Mouse (Mus musculus) Muller cell, postnatal 12 days (primary cell): ENCODE measurements around the gene Gm42906.

ENCODE experiments used
- DNase-seq: peaks from one replicate; pipeline ENCODE4 v3.0.0-alpha.2; 2015; ENCODE audit errors: inconsistent ontology term

The Gm42906 gene

DNA sequence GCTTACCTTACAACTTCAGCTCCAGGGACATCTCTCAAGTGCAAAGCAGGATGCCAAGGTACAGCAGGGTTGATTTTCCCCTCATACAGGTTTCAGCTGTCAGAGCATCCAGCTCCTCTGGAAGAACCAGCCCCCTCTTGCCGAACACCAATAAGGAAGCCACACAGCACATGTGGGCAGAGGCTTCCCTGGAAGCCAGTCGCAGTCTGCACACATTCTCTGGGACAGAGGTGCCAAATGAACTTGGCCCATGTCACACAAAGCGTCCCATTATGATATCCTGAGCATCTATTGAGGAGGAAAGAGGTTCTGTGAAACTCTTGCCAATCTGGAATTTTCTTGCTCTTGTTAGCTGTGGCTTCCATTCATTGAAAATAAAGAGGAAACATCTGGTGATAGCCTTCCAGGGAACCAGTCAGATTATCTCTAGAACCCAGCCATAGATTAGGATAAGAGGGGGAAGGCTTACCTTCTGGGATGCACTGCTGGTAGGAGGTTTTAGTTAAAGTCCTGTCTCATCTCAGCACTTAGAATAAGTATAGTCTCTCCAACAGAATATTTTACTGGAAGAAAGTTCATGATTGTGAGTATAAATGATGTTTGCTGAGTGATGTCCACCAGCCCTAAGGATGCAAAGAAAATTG lies at the start of gene Gm42906:
Gene Gm42906 (minus strand): TSS at position 51 of the 644 bp plus-strand sequence.
- DNase-seq: no peak

DNA sequence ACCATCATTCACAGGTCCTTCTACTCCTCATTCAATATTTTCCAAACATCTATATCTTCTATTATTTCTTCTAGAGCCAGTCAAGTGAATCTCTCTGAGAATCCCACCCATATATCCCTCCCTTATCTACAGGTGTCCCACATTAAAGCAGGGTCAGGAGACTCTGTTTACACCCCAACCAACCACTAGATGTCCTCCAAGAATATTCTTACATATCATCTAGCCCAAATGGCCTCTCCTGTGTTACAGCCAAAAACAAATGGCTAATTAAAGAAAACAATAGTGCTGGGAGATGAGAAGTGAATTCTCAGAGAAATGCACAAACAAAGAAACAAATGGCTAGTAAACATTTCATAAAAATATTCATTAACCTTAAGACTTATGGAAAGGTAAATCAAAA lies 17.7 kb upstream of the Gm42906 start:
- DNase-seq: no peak

DNA sequence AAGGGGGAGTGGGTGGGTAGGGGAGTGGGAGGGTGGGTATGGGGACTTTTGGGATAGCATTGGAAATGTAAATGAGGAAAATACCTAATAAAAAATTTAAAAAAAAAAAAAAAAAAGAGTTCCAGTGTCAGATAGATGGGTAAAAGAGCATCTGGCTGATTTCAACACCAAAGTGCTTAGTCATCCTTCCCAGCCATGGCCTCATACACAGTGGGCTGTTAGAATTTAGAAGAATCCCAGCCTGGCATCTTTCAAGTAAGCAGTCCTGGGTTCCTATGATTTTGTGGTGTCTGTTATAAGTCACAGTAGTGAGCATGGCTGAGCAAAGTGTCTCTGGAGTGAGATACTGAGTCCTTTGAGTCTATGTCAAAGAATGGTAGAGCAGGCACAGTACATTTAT lies 7.1 kb upstream of the Gm42906 start:
- no peak for DNase-seq

DNA sequence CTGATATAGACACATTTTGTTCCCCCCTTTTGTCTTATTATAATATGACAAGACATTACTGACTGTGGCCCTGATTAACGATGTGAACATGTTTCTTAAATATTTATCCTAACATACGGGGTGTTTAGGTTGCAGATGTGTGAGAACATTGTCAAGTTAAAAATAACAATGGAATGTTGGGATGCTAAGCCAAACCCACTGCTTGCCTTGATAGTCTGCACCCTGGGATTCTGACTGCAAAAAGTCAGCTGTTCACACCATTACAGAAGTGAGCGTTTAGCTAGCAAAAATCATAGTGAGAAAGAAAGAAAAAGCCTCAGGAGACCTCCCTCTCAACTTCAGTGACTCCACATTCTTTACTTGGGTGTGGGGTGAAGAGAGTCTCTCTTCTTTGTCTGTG lies 1.5 kb downstream of the Gm42906 start:
- DNase-seq: no peak

DNA sequence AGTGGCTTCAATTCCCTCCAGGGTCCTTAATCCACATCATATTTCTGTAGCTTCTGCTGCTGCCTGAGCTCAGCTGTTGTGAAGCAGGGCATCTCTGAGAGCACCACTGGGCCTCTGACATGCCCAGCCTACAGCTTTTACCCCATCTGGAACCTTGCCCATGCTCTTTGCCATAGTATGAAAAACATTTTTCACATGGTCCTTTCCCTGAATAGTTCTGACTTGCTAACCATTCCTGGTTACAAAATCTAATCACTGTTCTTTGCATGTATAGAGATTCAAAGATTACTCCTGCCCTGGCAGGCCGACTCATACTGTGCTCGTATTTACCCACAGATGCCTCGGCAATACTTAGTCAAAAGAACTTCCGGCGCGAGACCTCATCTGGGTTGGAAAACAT lies 5.3 kb downstream of the Gm42906 start:
- DNase-seq: no peak

DNA sequence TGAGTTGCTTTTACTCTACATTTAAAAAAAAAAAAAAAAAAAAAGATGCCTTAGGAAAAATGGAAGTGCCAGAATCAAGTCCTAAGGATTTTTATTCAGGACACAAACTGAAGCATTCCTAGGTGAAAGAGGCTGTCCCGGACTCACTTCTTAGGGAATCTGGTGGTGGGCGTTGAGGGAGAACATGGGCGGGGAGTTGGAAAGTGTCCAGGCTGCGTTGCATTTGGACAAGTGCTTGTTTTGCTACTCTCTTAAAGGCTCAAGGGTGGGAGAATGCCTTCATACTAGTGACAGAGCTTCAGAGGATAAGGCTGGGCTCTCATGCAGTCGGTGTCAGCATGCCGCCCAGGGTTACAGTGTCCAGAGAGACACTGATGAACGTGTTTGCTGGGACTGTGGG lies 6.1 kb downstream of the Gm42906 start:
- no peak for DNase-seq

DNA sequence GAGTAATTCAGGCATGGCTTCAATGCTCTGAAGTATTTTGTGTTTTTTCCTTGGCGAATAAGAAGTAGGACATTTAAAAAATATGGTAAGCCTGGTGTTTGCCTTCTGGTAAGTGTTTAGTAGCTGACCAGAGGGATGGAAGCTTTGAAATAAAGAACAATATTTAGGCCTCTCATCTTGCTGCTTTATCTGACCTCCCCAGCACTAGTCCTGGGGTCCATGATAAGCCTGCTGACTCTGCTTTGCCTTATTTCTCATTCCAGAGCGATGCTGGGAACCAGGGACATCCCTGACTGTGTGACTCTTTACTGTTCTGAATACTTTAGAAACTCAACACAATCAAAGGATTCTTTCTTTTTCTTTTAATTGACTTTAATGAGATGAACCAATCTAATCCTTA lies 9.4 kb downstream of the Gm42906 start:
- no peak for DNase-seq

DNA sequence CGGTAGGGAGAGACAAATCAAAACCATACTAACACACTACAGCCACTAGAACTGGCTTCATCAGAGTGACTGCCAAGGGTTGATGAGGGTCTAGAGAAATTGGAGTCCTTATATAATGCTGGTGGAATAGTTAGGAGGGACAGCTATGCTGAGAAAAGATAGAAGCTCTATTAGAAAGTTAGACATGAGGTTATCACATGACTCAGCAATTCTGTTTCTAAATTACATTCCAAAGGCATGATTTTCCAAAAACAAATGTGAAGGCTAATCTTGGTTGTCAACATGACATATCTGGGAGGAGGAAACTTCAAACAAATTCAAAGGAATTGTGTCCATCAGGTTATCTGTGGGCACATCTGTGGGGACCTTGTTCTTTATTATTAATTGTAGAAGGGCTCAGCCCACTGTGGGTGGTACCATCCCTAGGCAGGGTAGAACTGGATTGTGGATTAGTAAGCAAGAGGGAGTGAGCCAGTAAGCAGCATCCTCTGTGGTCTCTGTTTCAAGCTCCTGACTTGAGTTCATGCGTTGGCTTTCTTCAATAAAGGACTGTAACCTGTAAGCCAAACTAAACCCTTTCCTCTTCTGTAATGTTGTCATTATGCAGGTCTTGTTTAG lies 10.4 kb downstream of the Gm42906 start:
- DNase-seq: peak; percentile 48

DNA sequence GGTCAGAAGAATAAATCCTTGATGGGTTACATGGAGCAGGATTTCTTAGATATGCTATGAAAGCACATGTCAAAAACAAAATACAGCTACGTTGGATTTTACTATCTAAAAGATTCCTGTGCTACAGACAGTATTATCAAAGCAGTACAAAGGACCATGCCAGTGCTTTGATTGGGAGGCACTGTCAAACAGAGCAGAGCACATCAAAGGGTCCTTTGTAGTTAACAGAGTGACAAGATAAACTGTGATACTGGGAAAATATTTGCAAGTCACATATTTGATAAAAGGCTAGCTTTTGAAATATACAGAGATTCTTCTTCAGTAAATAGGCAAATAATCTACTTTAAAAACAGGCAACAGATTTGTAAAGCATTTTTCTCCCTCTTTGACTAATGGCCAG lies 11.0 kb downstream of the Gm42906 start:
- DNase-seq: no peak

DNA sequence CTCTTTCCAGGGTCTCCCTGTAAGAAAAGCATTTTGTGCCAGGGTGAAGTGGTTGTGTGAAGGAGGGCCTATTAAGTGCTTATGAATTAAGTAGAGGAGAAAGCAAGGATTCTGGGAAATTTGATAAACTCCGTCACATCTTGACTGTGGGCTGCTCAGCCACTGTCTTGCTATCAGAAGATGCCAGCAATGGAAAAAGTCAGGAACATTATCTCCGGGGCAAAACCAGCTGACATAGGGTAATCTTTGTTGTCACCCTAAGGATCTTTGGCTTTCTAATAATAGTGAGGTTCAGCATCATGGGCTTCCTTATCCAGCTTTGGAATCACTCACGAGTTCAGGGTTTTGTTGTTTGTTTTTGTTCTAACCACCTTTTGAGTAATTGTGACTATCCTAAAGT lies 14.3 kb downstream of the Gm42906 start:
- no peak for DNase-seq

DNA sequence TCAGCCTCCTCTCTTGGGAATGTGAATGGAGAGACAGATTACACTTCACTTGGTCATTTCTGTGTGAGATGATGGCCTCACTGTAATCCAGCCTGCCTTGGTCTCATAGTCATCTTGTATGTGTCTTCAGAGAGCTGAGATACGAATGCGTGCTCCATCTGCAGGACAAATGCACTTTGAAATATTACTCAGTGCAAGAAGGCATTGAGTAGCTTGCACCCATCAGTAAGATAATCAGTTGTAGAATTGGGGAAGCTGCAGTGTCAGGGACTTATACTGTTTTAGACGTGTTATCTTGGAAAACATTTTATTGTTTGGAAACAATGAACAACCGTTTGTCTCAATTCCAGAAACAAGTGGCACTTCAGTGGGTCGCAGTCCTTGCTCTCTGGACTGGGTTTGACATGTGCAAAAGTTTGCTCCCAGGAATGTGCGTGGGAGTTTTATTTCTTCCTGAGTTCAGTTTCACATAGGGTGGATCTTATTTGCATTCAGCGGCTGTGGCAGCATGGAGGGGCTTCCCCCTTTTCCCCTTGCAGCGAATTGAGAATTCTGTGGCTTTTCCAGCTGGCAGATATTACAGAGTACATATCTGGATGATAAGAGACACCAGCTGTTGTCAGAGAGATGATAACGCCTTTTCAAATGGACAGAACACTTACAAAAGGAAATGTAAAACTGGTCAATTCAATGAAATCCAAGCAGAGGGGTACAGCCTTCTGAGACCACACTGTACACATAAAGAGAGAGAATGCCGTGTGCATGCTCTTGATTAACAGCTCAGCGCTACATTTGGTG lies 15.1 kb downstream of the Gm42906 start:
- DNase-seq: peak; percentile 30

DNA sequence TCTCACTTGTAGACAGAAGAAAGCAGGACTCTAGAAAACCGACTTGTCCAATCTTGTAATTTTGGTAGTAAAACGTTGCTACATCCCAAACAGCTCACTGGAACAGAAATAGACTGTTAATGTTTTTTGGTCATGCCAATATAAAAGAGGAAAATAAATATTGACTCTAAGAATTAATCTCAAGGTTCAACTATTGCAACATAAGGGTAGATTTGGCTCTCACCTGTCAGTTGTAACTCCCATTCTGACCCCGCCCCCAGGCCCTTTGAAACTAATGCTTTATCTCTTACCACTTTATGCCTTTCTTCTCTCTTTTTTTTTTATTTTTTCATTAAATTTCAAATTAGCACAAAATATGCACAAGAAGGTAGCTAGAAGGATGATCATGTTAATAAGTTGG lies 18.0 kb downstream of the Gm42906 start:
- DNase-seq: no peak

DNA sequence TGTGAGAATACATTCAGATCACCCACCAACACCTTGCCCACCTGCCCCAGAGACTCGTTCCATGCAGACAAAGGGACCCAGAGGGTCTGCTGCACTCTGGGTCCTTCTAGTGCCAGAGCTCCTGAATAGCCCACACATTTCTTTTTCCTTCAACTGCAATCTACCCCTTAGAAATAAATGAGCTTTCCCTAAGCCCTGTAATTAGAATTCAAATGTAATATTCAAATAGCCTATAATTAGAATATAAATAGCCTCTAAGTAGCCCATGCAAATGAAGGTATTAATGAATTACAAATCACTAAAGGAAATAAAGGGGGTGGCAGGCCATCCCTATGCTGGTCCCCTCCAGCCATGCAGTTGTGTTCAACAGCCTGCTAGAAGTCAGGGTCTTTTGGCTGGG lies 18.7 kb downstream of the Gm42906 start:
- DNase-seq: no peak

DNA sequence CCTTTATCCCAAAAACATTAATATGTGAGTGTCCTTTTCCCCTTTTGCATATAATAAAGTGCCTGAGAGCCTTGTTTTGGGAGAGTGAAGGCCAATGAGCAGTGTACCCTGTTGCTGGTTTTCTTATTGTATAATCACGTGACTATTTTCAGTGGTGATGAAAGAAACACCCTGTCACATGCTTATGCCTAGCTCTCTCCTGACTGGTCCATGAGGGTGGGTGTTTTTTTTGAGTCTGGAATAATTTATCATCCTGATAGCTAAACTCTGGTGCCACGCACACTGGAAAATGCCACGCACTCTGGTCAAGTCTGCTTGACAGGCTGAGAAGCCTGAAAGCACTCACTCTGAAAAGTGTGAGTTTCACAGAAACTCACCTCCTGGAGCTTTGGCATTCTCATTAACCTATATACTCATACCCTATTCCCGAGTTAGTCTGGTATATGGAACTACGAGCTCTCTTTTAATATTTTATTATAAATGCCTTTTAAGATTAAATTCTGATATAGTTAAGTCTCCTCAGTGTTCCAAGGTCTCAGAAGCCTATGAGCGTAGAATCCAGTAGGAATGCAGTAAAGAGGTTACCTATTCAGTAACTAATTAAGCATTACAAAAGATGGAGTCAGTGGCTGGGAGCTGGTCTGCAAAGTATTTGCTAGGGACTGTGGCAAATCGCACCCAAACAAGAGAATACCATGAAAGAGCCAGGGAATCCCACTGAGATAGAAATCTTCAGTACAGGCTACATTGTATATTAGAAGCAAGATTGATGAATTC lies 19.7 kb downstream of the Gm42906 start:
- no peak for DNase-seq

DNA sequence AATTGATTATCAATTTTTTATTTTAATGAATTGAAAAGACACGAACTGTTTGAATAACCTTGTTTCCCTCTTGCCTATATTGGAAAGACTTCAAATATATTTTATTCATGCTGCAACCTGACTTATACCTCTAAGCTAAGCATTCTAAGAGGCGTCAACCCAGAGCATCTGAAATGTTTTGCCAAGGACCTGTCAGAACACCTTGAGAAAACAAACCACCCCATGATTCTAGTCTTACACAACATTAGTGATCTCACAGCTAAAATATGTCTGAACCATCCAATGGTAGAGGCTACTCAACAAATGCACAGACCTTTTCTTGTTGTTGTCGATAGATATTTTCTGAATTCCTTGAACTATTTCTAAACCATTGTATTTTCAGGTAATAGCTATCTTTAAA lies 20.5 kb downstream of the Gm42906 start:
- no peak for DNase-seq

DNA sequence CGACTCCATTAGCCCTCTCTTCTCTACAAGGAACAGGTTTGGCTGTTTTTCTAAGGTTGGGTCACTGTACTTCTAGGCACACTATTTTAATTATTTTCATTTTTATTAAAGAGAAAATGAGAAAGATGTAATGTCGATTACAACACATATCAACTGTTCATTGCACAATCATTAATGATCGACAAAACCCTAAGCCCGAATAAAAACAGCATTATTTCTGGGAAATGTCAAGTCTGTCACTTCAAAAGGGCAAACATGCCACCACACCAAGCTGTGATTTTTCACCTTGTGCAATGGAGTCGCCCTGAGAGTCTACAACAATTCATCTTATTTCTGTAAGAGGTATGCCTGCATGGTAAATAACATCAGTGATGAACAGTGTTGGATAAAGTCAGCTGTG lies 21.7 kb downstream of the Gm42906 start:
- no peak for DNase-seq

DNA sequence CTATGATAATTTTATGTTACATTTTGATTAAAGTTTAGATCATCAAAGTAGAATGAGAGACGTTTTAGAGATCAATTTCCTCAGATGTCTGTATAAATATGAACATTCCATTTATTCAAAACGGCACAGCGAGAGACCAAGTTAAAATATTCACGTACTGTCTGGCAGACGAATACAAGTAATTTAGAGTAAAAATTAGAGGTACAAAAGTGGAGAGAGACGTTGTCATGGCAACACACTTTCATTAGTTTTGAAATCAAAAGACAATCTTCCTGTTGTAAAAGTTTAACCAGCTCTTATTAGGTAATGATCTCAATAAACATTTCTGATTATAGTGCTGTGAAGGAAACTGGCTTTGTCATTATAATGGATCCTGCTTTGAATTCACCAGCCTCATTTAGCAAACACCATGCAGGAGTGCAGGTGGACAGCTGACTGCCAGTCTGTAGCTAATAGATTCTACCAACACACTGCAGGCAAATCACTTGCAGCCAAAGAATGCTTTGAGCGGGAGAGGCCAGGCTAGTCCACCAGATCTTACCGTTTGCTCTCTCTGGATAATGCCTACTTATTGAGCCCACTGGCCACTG lies 22.6 kb downstream of the Gm42906 start:
- DNase-seq: no peak

DNA sequence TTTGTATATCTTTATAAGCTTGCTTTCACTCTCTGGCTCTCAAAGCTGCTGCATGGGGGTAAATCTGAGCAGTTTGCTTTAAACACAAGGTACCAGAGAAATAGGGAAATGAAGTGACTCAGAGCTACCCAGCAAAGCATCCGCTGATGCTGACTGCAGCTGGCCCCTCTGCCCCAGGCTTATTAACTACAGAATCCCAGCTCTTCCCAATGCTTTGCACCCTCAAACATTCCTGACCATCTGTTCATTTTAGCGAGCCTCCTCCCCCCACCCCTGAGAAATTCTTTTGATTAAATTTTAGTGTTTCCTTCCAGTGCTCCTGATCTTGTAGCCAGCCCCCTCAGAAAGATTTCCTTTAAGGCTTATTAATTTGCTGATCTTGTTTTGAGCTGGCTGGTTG lies 24.4 kb downstream of the Gm42906 start:
- peak; percentile 83 for DNase-seq

DNA sequence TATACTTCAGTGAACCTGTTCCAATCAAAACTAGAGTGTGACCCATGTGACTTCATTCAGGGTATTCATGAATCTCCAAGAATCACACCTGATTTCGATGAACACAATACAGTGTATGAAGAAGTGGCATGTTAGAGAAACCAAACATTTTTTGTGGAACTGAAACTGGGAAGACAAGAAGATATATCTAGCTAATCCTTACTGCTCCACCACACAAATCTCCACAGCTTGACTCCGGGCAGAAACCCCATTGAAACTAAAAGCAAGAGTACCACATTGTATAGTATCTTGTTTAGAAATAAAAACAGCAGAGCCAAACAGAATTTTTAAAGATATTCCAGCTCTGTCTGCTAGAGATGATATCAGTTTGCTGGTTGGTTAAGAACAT lies 27.4 kb downstream of the Gm42906 start:
- DNase-seq: no peak

DNA sequence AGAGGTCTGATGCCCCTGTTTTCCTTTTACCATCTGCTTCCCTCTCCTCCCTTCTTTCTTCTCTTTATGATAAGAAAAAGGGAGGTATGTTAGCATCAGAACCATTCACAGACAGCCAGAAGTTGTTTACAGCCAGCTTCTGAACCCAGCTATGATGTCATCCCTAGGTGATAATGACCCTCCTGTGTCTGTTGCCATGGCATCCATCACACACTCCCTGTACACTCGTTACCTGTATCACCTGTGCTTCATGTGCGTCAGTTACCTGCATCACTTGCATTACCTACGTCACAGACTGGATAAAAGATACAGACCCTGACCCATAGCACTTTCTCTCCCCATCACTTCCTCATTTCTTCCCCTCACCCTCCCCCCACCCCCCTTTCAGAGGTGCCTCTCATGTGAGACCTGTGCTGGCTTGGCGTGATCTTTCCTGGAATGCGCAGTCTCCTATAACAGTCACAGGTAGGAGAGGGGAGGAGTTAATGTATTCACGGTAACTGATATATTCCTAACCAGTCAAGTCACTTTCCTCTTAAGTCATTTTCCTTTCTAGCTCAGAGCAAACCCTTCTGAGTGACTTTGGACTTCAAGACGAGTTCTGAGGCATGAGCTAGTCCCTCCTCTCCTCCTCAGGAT lies 27.9 kb downstream of the Gm42906 start:
- DNase-seq: no peak

DNA sequence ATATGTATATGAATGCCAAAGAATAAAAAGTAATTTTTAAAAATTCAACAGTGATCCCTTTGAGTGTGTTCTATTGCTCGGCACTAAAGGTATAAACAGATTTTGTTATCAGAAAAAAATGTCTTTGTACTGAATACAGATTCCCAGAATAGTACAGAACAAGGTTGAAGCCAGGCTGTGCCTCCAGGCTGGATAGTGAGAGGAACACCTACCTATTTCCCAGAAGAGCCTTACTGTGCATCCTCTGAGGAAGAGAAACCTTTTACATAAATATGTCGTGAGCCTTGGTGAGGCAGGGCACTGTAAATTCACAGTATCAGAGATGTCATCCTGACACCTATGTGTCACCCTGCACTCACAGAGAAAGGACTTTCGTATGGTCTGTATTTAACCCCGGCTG lies 31.8 kb downstream of the Gm42906 start:
- DNase-seq: no peak

DNA sequence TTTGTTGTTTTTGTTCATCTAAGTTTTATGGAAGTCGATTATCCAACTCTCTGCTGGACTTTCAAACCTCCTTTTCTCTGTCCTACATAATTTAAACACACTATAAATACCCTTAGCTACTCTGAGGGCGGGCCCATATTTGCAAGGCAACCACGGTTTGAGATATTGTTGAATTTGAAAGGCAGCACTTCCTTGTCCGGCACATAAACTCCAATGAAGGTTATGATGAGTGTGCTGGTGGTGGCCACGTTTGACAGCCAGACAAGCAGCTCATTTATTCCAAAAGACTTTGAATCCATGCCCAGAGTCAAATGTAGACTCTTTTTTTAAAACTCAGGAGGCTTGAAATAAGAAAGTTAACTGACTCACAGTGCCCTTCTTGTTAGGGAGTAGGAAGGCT lies 33.3 kb downstream of the Gm42906 start:
- no peak for DNase-seq
